Mouse (Mus musculus) layer of hippocampus, postnatal 14 days (tissue): ENCODE measurements at regions not wholly inside any gene's neighbourhood (a gene's known extent, or its start where the extent isn't known, plus 50 kb on each side); places are given as distances from the start of the nearest gene placed in this dataset.
A peak's percentile ranks its signal among the peaks of the same experiment; 100 is the strongest.

Experiments
- DNase-seq, 2 experiments: peaks; one replicate each; pipeline ENCODE4 v3.0.0; 2021 to 2022; ENCODE audit warnings: low spot score in 2 of 2, mixed read lengths in 1 of 2

GRCm38 (mm10) chr15:67902982-67903381 lies 1402.3 kb upstream of the Lrrc6 start:
- DNase-seq: no peak

GRCm38 (mm10) chr15:67901191-67901601 lies 1400.5 kb upstream of the Lrrc6 start:
- DNase-seq: peak in 1 of 2 experiments; percentile 33

- DNase-seq: no peak
Observed at GRCm38 (mm10) chr15:67899772-67900171, 1399.1 kb upstream of the Lrrc6 start.

GRCm38 (mm10) chr15:67898959-67899403 lies 1398.3 kb upstream of the Lrrc6 start:
- peak; percentile 35 to 63 for DNase-seq

GRCm38 (mm10) chr15:67892066-67892465 lies 1391.4 kb upstream of the Lrrc6 start:
- DNase-seq: no peak

- no peak for DNase-seq
Observed at GRCm38 (mm10) chr15:67890612-67891304, 1390.0 kb upstream of the Lrrc6 start.

GRCm38 (mm10) chr15:67888548-67888947 lies 1387.8 kb upstream of the Lrrc6 start:
- no peak for DNase-seq

- no peak for DNase-seq
Observed at GRCm38 (mm10) chr15:67855291-67855690, 1354.6 kb upstream of the Lrrc6 start.

GRCm38 (mm10) chr15:67850118-67850517 lies 1349.4 kb upstream of the Lrrc6 start:
- DNase-seq: no peak

- no peak for DNase-seq
Observed at GRCm38 (mm10) chr15:67845707-67846106, 1345.0 kb upstream of the Lrrc6 start.

GRCm38 (mm10) chr15:67840671-67841070 lies 1340.0 kb upstream of the Lrrc6 start:
- DNase-seq: peak; percentile 49 to 88

- no peak for DNase-seq
Observed at GRCm38 (mm10) chr15:67825796-67826484, 1325.2 kb upstream of the Lrrc6 start.

GRCm38 (mm10) chr15:67823226-67823625 lies 1322.5 kb upstream of the Lrrc6 start:
- DNase-seq: no peak

GRCm38 (mm10) chr15:67799871-67800270 lies 1299.2 kb upstream of the Lrrc6 start:
- DNase-seq: no peak

- no peak for DNase-seq
Observed at GRCm38 (mm10) chr15:67795578-67795977, 1294.9 kb upstream of the Lrrc6 start.

- no peak for DNase-seq
Observed at GRCm38 (mm10) chr15:67792822-67793221, 1292.1 kb upstream of the Lrrc6 start.

- DNase-seq: no peak
Observed at GRCm38 (mm10) chr15:67788587-67788986, 1287.9 kb upstream of the Lrrc6 start.

- no peak for DNase-seq
Observed at GRCm38 (mm10) chr15:67785583-67785982, 1284.9 kb upstream of the Lrrc6 start.

- no peak for DNase-seq
Observed at GRCm38 (mm10) chr15:67783754-67784153, 1283.0 kb upstream of the Lrrc6 start.

- DNase-seq: no peak
Observed at GRCm38 (mm10) chr15:67782505-67782904, 1281.8 kb upstream of the Lrrc6 start.

- no peak for DNase-seq
Observed at GRCm38 (mm10) chr15:67780856-67781255, 1280.1 kb upstream of the Lrrc6 start.

GRCm38 (mm10) chr15:67767624-67768023 lies 1266.9 kb upstream of the Lrrc6 start:
- no peak for DNase-seq

GRCm38 (mm10) chr15:67759221-67759620 lies 1258.5 kb upstream of the Lrrc6 start:
- DNase-seq: no peak
